Mouse (Mus musculus) kidney, postnatal 25 days (tissue): ENCODE results near the gene Camk2d.
A peak's percentile ranks its signal among the peaks of the same experiment; 100 is the strongest.

Experiments used
- DNase-seq, 2 experiments: peaks; one replicate each; pipeline ENCODE4 v3.0.0; 2021; ENCODE audit warnings: mixed read lengths in 2 of 2

Camk2d gene

GRCm38 (mm10) chr3:126612748-126613509 is 16.8 kb downstream of the Camk2d start:
- DNase-seq, result no peak

- no peak for DNase-seq
These were observed 17.5 kb downstream of the Camk2d start for GRCm38 (mm10) chr3:126613510-126614128.

GRCm38 (mm10) chr3:126615306-126615705 is 19.2 kb downstream of the Camk2d start:
- DNase-seq, result no peak

GRCm38 (mm10) chr3:126620152-126620551 is 24.1 kb downstream of the Camk2d start:
- no peak for DNase-seq

GRCm38 (mm10) chr3:126622509-126622908 is 26.4 kb downstream of the Camk2d start:
- DNase-seq, result no peak

- DNase-seq, result no peak
These were observed 29.1 kb downstream of the Camk2d start for GRCm38 (mm10) chr3:126624994-126625763.

GRCm38 (mm10) chr3:126625764-126626040 is 29.6 kb downstream of the Camk2d start:
- DNase-seq, result no peak

GRCm38 (mm10) chr3:126627968-126628367 is 31.9 kb downstream of the Camk2d start:
- no peak for DNase-seq

GRCm38 (mm10) chr3:126628380-126628779 is 32.3 kb downstream of the Camk2d start:
- DNase-seq, result no peak

- DNase-seq, result no peak
These were observed 32.9 kb downstream of the Camk2d start for GRCm38 (mm10) chr3:126629040-126629439.

- DNase-seq, result no peak
These were observed 34.2 kb downstream of the Camk2d start for GRCm38 (mm10) chr3:126630111-126630869.

GRCm38 (mm10) chr3:126631583-126631982 is 35.5 kb downstream of the Camk2d start:
- no peak for DNase-seq

- no peak for DNase-seq
These were observed 36.5 kb downstream of the Camk2d start for GRCm38 (mm10) chr3:126632580-126632979.

GRCm38 (mm10) chr3:126634171-126634570 is 38.1 kb downstream of the Camk2d start:
- DNase-seq, result no peak

- DNase-seq, result no peak
These were observed 42.2 kb downstream of the Camk2d start for GRCm38 (mm10) chr3:126638259-126638658.

- DNase-seq, result no peak
These were observed 43.0 kb downstream of the Camk2d start for GRCm38 (mm10) chr3:126639098-126639513.

GRCm38 (mm10) chr3:126640443-126641251 is 44.5 kb downstream of the Camk2d start:
- no peak for DNase-seq

GRCm38 (mm10) chr3:126641451-126641850 is 45.3 kb downstream of the Camk2d start:
- no peak for DNase-seq

GRCm38 (mm10) chr3:126643071-126644010 is 47.2 kb downstream of the Camk2d start:
- DNase-seq, result peak in 1 of 2 experiments; percentile 39

GRCm38 (mm10) chr3:126650332-126650731 is 54.2 kb downstream of the Camk2d start:
- DNase-seq, result no peak

GRCm38 (mm10) chr3:126650747-126651146 is 54.6 kb downstream of the Camk2d start:
- DNase-seq, result no peak
